Mouse (Mus musculus): ENCODE data around the gene Gys1. TPM values are rescaled to one million over a fixed set of nuclear protein-coding genes. Genes with fewer than 3 reads are reported as not detected.
A peak's percentile ranks its signal among the peaks of the same experiment; 100 is the strongest.
"Not testable (repeated sequence)": the region's sequence is repeated elsewhere in the genome, so short reads cannot be mapped to it uniquely, and the experiment has no call there.

Gys1 gene
- polyA plus RNA-seq (2015; fragmentation: Nextera tagmentation; extraction: Ambion mirVana), result 49.4 and 53.1 TPM in 2 replicates

- Histone ChIP-seq H3K9me3 (ENCODE audit: control insufficient read depth, low read length) (no peaks in the 10 kb centered on the region), H3K4me1 (ENCODE audit: control insufficient read depth, insufficient read depth, low read length) (peaks cover 35% of the 10 kb centered on the region), H3K27me3 (replicated peaks; ENCODE audit: control insufficient read depth, insufficient read depth, low read length) (no peaks in the 10 kb centered on the region), H3K4me2 (ENCODE audit: low read depth, low read length) (peak within 1 kb of the TSS; percentile 84), H3K27ac (ENCODE audit: low read length) (peak within 1 kb of the TSS; percentile 86), H3K36me3 (ENCODE audit: control insufficient read depth, insufficient read depth, low read length) (peaks cover 3% of the 10 kb centered on the region; the same call in 1 of the 2 replicates), H3K4me3 (ENCODE audit: low read length) (peak within 1 kb of the TSS; percentile 71), H3K9ac (ENCODE audit: low read depth, low read length) (peak within 1 kb of the TSS; percentile 91)
- 0% methylated on average over 42 of the region's 45 CpGs for WGBS
- ATAC-seq, result peak; percentile 97
Measured at GRCm38 (mm10) chr7:45434203-45435015, at the start of gene Gys1. Gys1 (plus strand) TSS chr7:45434844.

GRCm38 (mm10) chr7:45386077-45386476 lies 48.6 kb upstream of the Gys1 start:
- H3K36me3 ChIP-seq (ENCODE audit: control insufficient read depth, insufficient read depth, low read length), result peaks cover 54% of the 10 kb centered on the region
- no peaks in the 10 kb centered on the region for H3K27me3 ChIP-seq (replicated peaks; ENCODE audit: control insufficient read depth, insufficient read depth, low read length)
- H3K4me1 ChIP-seq (ENCODE audit: control insufficient read depth, insufficient read depth, low read length), result no peaks in the 10 kb centered on the region
- no peak overlapping the region for H3K4me2 ChIP-seq (ENCODE audit: low read depth, low read length)
- H3K9me3 ChIP-seq (ENCODE audit: control insufficient read depth, low read length), result no peaks in the 10 kb centered on the region
- 87% methylated on average over 3 of the region's 3 CpGs for WGBS
- H3K27ac ChIP-seq (ENCODE audit: low read length), result no peak overlapping the region
- ATAC-seq, result no peak
- no peak overlapping the region for H3K9ac ChIP-seq (ENCODE audit: low read depth, low read length)
- H3K4me3 ChIP-seq (ENCODE audit: low read length), result no peak overlapping the region

- no peaks in the 10 kb centered on the region for H3K9me3 ChIP-seq (ENCODE audit: control insufficient read depth, low read length)
- H3K4me3 ChIP-seq (ENCODE audit: low read length), result peak overlapping the region; percentile 81
- peak overlapping the region; percentile 69 for H3K4me2 ChIP-seq (ENCODE audit: low read depth, low read length)
- WGBS, result under 1% methylated on average over 17 of the region's 20 CpGs
- peak; percentile 83 for ATAC-seq
- peaks cover 15% of the 10 kb centered on the region for H3K4me1 ChIP-seq (ENCODE audit: control insufficient read depth, insufficient read depth, low read length)
- H3K36me3 ChIP-seq (ENCODE audit: control insufficient read depth, insufficient read depth, low read length), result peaks cover 2% of the 10 kb centered on the region; the same call in 1 of the 2 replicates
- peak overlapping the region; percentile 91 for H3K9ac ChIP-seq (ENCODE audit: low read depth, low read length)
- no peaks in the 10 kb centered on the region for H3K27me3 ChIP-seq (replicated peaks; ENCODE audit: control insufficient read depth, insufficient read depth, low read length)
- peak overlapping the region; percentile 96 for H3K27ac ChIP-seq (ENCODE audit: low read length)
Measured at GRCm38 (mm10) chr7:45395129-45395541, 39.5 kb upstream of the Gys1 start.

GRCm38 (mm10) chr7:45395578-45396336 lies 38.9 kb upstream of the Gys1 start, which contains the start of gene Snrnp70:
Snrnp70 (minus strand) TSS chr7:45395742.
- under 1% methylated on average over 60 of the region's 60 CpGs for WGBS
- Histone ChIP-seq H3K4me3 (ENCODE audit: low read length) (peak within 1 kb of the TSS; percentile 81), H3K4me2 (ENCODE audit: low read depth, low read length) (peak within 1 kb of the TSS; percentile 69), H3K36me3 (ENCODE audit: control insufficient read depth, insufficient read depth, low read length) (no peaks in the 10 kb centered on the region; the same call in 1 of the 2 replicates), H3K27me3 (replicated peaks; ENCODE audit: control insufficient read depth, insufficient read depth, low read length) (no peaks in the 10 kb centered on the region), H3K9ac (ENCODE audit: low read depth, low read length) (peak within 1 kb of the TSS; percentile 91), H3K4me1 (ENCODE audit: control insufficient read depth, insufficient read depth, low read length) (peaks cover 15% of the 10 kb centered on the region), H3K9me3 (ENCODE audit: control insufficient read depth, low read length) (no peaks in the 10 kb centered on the region), H3K27ac (ENCODE audit: low read length) (peak within 1 kb of the TSS; percentile 96)
- ATAC-seq, result peak; percentile 97

GRCm38 (mm10) chr7:45396337-45396775 lies 38.3 kb upstream of the Gys1 start:
- Histone ChIP-seq H3K4me3 (ENCODE audit: low read length) (peak overlapping the region; percentile 57), H3K9ac (ENCODE audit: low read depth, low read length) (peak overlapping the region; percentile 68), H3K4me1 (ENCODE audit: control insufficient read depth, insufficient read depth, low read length) (peaks cover 15% of the 10 kb centered on the region), H3K27ac (ENCODE audit: low read length) (peak overlapping the region; percentile 80), H3K4me2 (ENCODE audit: low read depth, low read length) (peak overlapping the region; percentile 55)
- H3K36me3 ChIP-seq (ENCODE audit: control insufficient read depth, insufficient read depth, low read length); H3K27me3 ChIP-seq (replicated peaks; ENCODE audit: control insufficient read depth, insufficient read depth, low read length); H3K9me3 ChIP-seq (ENCODE audit: control insufficient read depth, low read length): not testable (repeated sequence)
- ATAC-seq, result peak; percentile 65
- 2% methylated on average over 3 of the region's 3 CpGs for WGBS

GRCm38 (mm10) chr7:45396787-45397186 lies 37.9 kb upstream of the Gys1 start:
- no peak overlapping the region for H3K4me2 ChIP-seq (ENCODE audit: low read depth, low read length)
- no peak overlapping the region for H3K27ac ChIP-seq (ENCODE audit: low read length)
- no peaks in the 10 kb centered on the region for H3K27me3 ChIP-seq (replicated peaks; ENCODE audit: control insufficient read depth, insufficient read depth, low read length)
- no peaks in the 10 kb centered on the region for H3K9me3 ChIP-seq (ENCODE audit: control insufficient read depth, low read length)
- ATAC-seq, result no peak
- 79% methylated on average over 2 of the region's 2 CpGs for WGBS
- H3K4me3 ChIP-seq (ENCODE audit: low read length), result no peak overlapping the region
- no peaks in the 10 kb centered on the region; the same call in 1 of the 2 replicates for H3K36me3 ChIP-seq (ENCODE audit: control insufficient read depth, insufficient read depth, low read length)
- H3K4me1 ChIP-seq (ENCODE audit: control insufficient read depth, insufficient read depth, low read length), result peaks cover 15% of the 10 kb centered on the region
- H3K9ac ChIP-seq (ENCODE audit: low read depth, low read length), result no peak overlapping the region

- peaks cover 13% of the 10 kb centered on the region for H3K27me3 ChIP-seq (replicated peaks; ENCODE audit: control insufficient read depth, insufficient read depth, low read length)
- H3K36me3 ChIP-seq (ENCODE audit: control insufficient read depth, insufficient read depth, low read length), result no peaks in the 10 kb centered on the region
- peaks cover 10% of the 10 kb centered on the region for H3K4me1 ChIP-seq (ENCODE audit: control insufficient read depth, insufficient read depth, low read length)
- H3K9me3 ChIP-seq (ENCODE audit: control insufficient read depth, low read length), result no peaks in the 10 kb centered on the region
- 70% methylated on average over 10 of the region's 10 CpGs for WGBS
- no peak for ATAC-seq
- H3K9ac ChIP-seq (ENCODE audit: low read depth, low read length), result no peak overlapping the region
- no peak overlapping the region for H3K27ac ChIP-seq (ENCODE audit: low read length)
- no peak overlapping the region for H3K4me2 ChIP-seq (ENCODE audit: low read depth, low read length)
- no peak overlapping the region for H3K4me3 ChIP-seq (ENCODE audit: low read length)
Measured at GRCm38 (mm10) chr7:45401521-45402085, 33.0 kb upstream of the Gys1 start.

- Histone ChIP-seq H3K4me3 (ENCODE audit: low read length) (no peak overlapping the region), H3K9me3 (ENCODE audit: control insufficient read depth, low read length) (no peaks in the 10 kb centered on the region), H3K4me1 (ENCODE audit: control insufficient read depth, insufficient read depth, low read length) (peaks cover 10% of the 10 kb centered on the region), H3K27ac (ENCODE audit: low read length) (no peak overlapping the region), H3K4me2 (ENCODE audit: low read depth, low read length) (no peak overlapping the region), H3K9ac (ENCODE audit: low read depth, low read length) (no peak overlapping the region), H3K27me3 (replicated peaks; ENCODE audit: control insufficient read depth, insufficient read depth, low read length) (peaks cover 34% of the 10 kb centered on the region), H3K36me3 (ENCODE audit: control insufficient read depth, insufficient read depth, low read length) (no peaks in the 10 kb centered on the region)
- ATAC-seq, result peak; percentile 14; the same call in 1 of the 2 replicates
- 44% methylated on average over 6 of the region's 6 CpGs for WGBS
Measured at GRCm38 (mm10) chr7:45403532-45404261, 30.9 kb upstream of the Gys1 start.
